13 mouse cellular contexts compared by ENCODE assay signal in genomic region chr3:54560056-54560922, GRCm38 (mm10).
DNase-seq lines count a peak whose midpoint lies in the region; ATAC-seq and TF ChIP-seq lines count a peak whose summit lies in the region.
"Had no signal": no experiment of that assay in that cellular context is flagged by ENCODE, and none has a peak within 500 bp of the region (broad histone marks: within the 10 kb centered on the region; RNA-seq: fewer than 3 reads in every experiment).

No protein-coding gene starts in this region.

- WGBS in heart, embryonic 16.5 days = 53% methylated on average over 5 of the region's 5 CpGs
- 50% methylated on average over 5 of the region's 5 CpGs for WGBS in heart, adult 2 months
- WGBS in heart, postnatal 0 days = 54% methylated on average over 5 of the region's 5 CpGs

- no peaks in the 10 kb centered on the region for H3K79me2 ChIP-seq in heart, adult 2 months (replicated peaks; ENCODE audit: control insufficient read depth, insufficient read depth, low read length)

- TF ChIP-seq POLR2A in heart, adult 2 months (IDR thresholded peaks at IDR 0.05; ENCODE audit: insufficient read depth, low read depth, low read length) = no peak

- peaks cover 4% of the 10 kb centered on the region; the same call in 1 of the 2 replicates for H3K9me3 ChIP-seq in heart, embryonic 16.5 days (replicated peaks; ENCODE audit: control insufficient read depth, low read length)
- H3K9me3 ChIP-seq in heart, postnatal 0 days (replicated peaks; ENCODE audit: control insufficient read depth, low read length) = 0 out of 2 replicates have a peak, but pooled peaks cover 9% of the 10 kb centered on the region

- H3K27me3 ChIP-seq in heart, embryonic 16.5 days (ENCODE audit: control insufficient read depth, insufficient read depth, low read length) = no peaks in the 10 kb centered on the region
- no peaks in the 10 kb centered on the region for H3K27me3 ChIP-seq in heart, adult 2 months (ENCODE audit: control insufficient read depth, insufficient read depth, low read length)
- H3K27me3 ChIP-seq in heart, postnatal 0 days (ENCODE audit: control insufficient read depth, insufficient read depth, low read length) = no peaks in the 10 kb centered on the region
- H3K27me3 ChIP-seq: CH12.LX had no signal

- H3K4me2 ChIP-seq in heart, embryonic 16.5 days (ENCODE audit: low read depth, low read length) = no peak overlapping the region
- H3K4me2 ChIP-seq in heart, postnatal 0 days (ENCODE audit: low read depth, low read length) = no peak overlapping the region

- H3K4me1 ChIP-seq in heart, embryonic 16.5 days (ENCODE audit: control insufficient read depth, insufficient read depth, low read length) = peaks cover 3% of the 10 kb centered on the region; the same call in 1 of the 2 replicates
- H3K4me1 ChIP-seq in heart, adult 2 months (ENCODE audit: control insufficient read depth, insufficient read depth, low read length) = peaks cover 4% of the 10 kb centered on the region
- 0 out of 2 replicates have a peak, but pooled peaks cover 7% of the 10 kb centered on the region for H3K4me1 ChIP-seq in heart, postnatal 0 days (ENCODE audit: control insufficient read depth, insufficient read depth)

- no peak for DNase-seq in heart, adult 2 months
- DNase-seq in 3T3-L1 (ENCODE audit: low read depth, low spot score) (peak; percentile 59), NIH3T3 (ENCODE audit: low read depth) (peak; percentile 72)
- peak; percentile 49 for DNase-seq in heart, postnatal 0 days (ENCODE audit: low spot score)
- no peak for DNase-seq in c-Kit-positive CD71-positive TER-119-positive erythroid progenitor cells, embryonic 14.5 days (ENCODE audit: low spot score)
- DNase-seq in adrenal gland, postnatal 25 days = no peak
- DNase-seq: adrenal gland, postnatal 10 days; cerebellum, postnatal 25 days; liver; right cerebral cortex, adult 18-20 months had no signal

- no peak overlapping the region for H3K9ac ChIP-seq in heart, embryonic 16.5 days (ENCODE audit: low read length)
- no peak overlapping the region for H3K9ac ChIP-seq in heart, adult 2 months (ENCODE audit: low read depth, low read length)
- no peak overlapping the region for H3K9ac ChIP-seq in heart, postnatal 0 days (replicated peaks; ENCODE audit: low read depth, low read length)

- no peaks in the 10 kb centered on the region for H3K36me3 ChIP-seq in heart, embryonic 16.5 days (ENCODE audit: control insufficient read depth, insufficient read depth)
- no peaks in the 10 kb centered on the region for H3K36me3 ChIP-seq in heart, adult 2 months (ENCODE audit: control insufficient read depth, insufficient read depth, low read length)
- H3K36me3 ChIP-seq in heart, postnatal 0 days (replicated peaks; ENCODE audit: control insufficient read depth, insufficient read depth, low read length) = no peaks in the 10 kb centered on the region

- intact Hi-C loops in heart, adult 2 months (cut with DNase I) = no loop called here

- ATAC-seq in heart, embryonic 16.5 days (replicated peaks; ENCODE audit: extremely low read depth, insufficient read depth, low FRiP score) = no peak; the same call in 1 of the 2 replicates
- no peak; the same call in 1 of the 2 replicates for ATAC-seq in heart, postnatal 0 days (ENCODE audit: insufficient read depth, low read depth)
- ATAC-seq: intestine, embryonic 16.5 days had no signal

- no peak overlapping the region for H3K4me3 ChIP-seq in heart, embryonic 16.5 days (ENCODE audit: low read length)
- no peak overlapping the region for H3K4me3 ChIP-seq in heart, adult 2 months
- no peak overlapping the region for H3K4me3 ChIP-seq in heart, postnatal 0 days (ENCODE audit: low read depth, low read length)

- TF ChIP-seq CTCF in heart, adult 2 months (IDR thresholded peaks at IDR 0.05) = no peak
- no peak for TF ChIP-seq CTCF in heart, postnatal 0 days (IDR thresholded peaks at IDR 0.05; ENCODE audit: low read depth)

- no peak for TF ChIP-seq EP300 in heart, adult 2 months (IDR thresholded peaks at IDR 0.05; ENCODE audit: insufficient read depth, low read depth, low read length)
- no peak for TF ChIP-seq EP300 in heart, postnatal 0 days (IDR thresholded peaks at IDR 0.05; ENCODE audit: low read depth)

- peak overlapping the region; percentile 89 for H3K27ac ChIP-seq in heart, embryonic 16.5 days (ENCODE audit: low read length)
- H3K27ac ChIP-seq in heart, adult 2 months = no peak overlapping the region
- peak overlapping the region; percentile 72; the same call in 1 of the 2 replicates for H3K27ac ChIP-seq in heart, postnatal 0 days (ENCODE audit: low read depth)

Comparison
In these comparisons a context has a peak if more than half of its experiments do, and no peak if none do; other contexts are left out.
1. DNase-seq: peak in 3T3-L1 (single experiment), NIH3T3 (single experiment) and heart, postnatal 0 days (single experiment); none in heart, adult 2 months (0 of 2), c-Kit-positive CD71-positive TER-119-positive erythroid progenitor cells, embryonic 14.5 days (single experiment) and adrenal gland, postnatal 25 days (single experiment).